In the genomic region with DNA sequence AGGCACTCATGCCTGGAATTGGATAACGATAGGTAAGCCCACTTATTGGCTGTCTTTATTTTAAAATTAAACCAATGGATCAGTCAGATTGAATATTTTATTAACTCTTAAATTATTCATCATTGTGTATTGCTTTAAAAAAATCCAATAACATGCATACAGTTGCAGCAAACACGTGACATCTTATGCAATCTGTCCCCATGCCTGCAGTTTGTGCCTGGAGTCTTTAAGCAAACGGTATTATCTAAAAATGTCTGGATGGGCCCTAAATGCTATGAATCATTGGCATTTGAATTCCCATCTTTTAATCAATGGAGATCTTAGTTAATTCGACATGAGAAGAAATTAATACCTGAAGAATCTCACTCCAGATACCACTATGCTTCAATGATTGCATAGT, we compare ENCODE assay signal across 10 mouse cellular contexts. TPM values are rescaled to one million over a fixed set of nuclear protein-coding genes. Genes with fewer than 3 reads are reported as not detected.
DNase-seq lines count a peak whose midpoint lies in the region; ATAC-seq and TF ChIP-seq lines count a peak whose summit lies in the region.
"Had no signal": no experiment of that assay in that cellular context is flagged by ENCODE, and none has a peak within 500 bp of the region (broad histone marks: within the 10 kb centered on the region; RNA-seq: fewer than 3 reads in every experiment).

No protein-coding gene starts in this region.

- no peak for TF ChIP-seq POLR2A in cerebellum, adult 2 months (IDR thresholded peaks at IDR 0.05; ENCODE audit: borderline replicate concordance, insufficient read depth, low read length)

- no peaks in the 10 kb centered on the region for H3K27me3 ChIP-seq in embryonic facial prominence, embryonic 13.5 days
- H3K27me3 ChIP-seq in hindbrain, embryonic 12.5 days = no peaks in the 10 kb centered on the region
- no peaks in the 10 kb centered on the region for H3K27me3 ChIP-seq in midbrain, postnatal 0 days (ENCODE audit: insufficient read depth, low read length)
- no peaks in the 10 kb centered on the region; the same call in 1 of the 2 replicates for H3K27me3 ChIP-seq in cerebellum, adult 2 months (ENCODE audit: control insufficient read depth, insufficient read depth, low read length)

- DNase-seq in layer of hippocampus, adult 2 months (ENCODE audit: low spot score in 2 of 2) = no peak
- no peak for DNase-seq in layer of hippocampus, postnatal 25 days (ENCODE audit: extremely low spot score in 1 of 2, low spot score in 1 of 2)
- DNase-seq in midbrain, postnatal 0 days (ENCODE audit: low spot score) = peak; percentile 55
- DNase-seq in natural killer cell, adult 2 months (ENCODE audit: low spot score in 2 of 2) = no peak
- no peak for DNase-seq in cerebellum, adult 2 months
- no peak for DNase-seq in kidney, adult 9 months

- no peaks in the 10 kb centered on the region for H3K9me3 ChIP-seq in embryonic facial prominence, embryonic 13.5 days
- H3K9me3 ChIP-seq in hindbrain, embryonic 12.5 days (replicated peaks) = no peaks in the 10 kb centered on the region
- no peaks in the 10 kb centered on the region for H3K9me3 ChIP-seq in midbrain, postnatal 0 days (ENCODE audit: low read length)
- H3K9me3 ChIP-seq: liver, embryonic 15.5 days had no signal

- peak overlapping the region; percentile 95 for H3K27ac ChIP-seq in layer of hippocampus, adult 2 months
- no peak overlapping the region for H3K27ac ChIP-seq in embryonic facial prominence, embryonic 13.5 days
- no peak overlapping the region for H3K27ac ChIP-seq in hindbrain, embryonic 12.5 days
- H3K27ac ChIP-seq in midbrain, postnatal 0 days (ENCODE audit: low read depth, low read length) = no peak overlapping the region
- H3K27ac ChIP-seq in cerebellum, adult 2 months (ENCODE audit: insufficient read depth, low read length) = no peak overlapping the region
- H3K27ac ChIP-seq: liver, embryonic 15.5 days had no signal

- no peaks in the 10 kb centered on the region for H3K36me3 ChIP-seq in embryonic facial prominence, embryonic 13.5 days
- no peaks in the 10 kb centered on the region for H3K36me3 ChIP-seq in hindbrain, embryonic 12.5 days
- no peaks in the 10 kb centered on the region for H3K36me3 ChIP-seq in midbrain, postnatal 0 days (ENCODE audit: insufficient read depth, low read length)
- H3K36me3 ChIP-seq: liver, embryonic 15.5 days had no signal

- H3K4me2 ChIP-seq in embryonic facial prominence, embryonic 13.5 days = peak overlapping the region; percentile 90
- H3K4me2 ChIP-seq in hindbrain, embryonic 12.5 days (replicated peaks) = peak overlapping the region; percentile 78
- H3K4me2 ChIP-seq in midbrain, postnatal 0 days (ENCODE audit: low read depth, low read length, poor library complexity, severe bottlenecking) = peak overlapping the region; percentile 89

- H3K9ac ChIP-seq in embryonic facial prominence, embryonic 13.5 days = no peak overlapping the region
- no peak overlapping the region for H3K9ac ChIP-seq in hindbrain, embryonic 12.5 days
- no peak overlapping the region; the same call in 1 of the 2 replicates for H3K9ac ChIP-seq in midbrain, postnatal 0 days (replicated peaks; ENCODE audit: low read length, poor library complexity, severe bottlenecking)
- H3K9ac ChIP-seq: liver, embryonic 15.5 days had no signal

- TF ChIP-seq CTCF in layer of hippocampus, adult 2 months (conservative IDR thresholded peaks at IDR 0.05) = no peak
- TF ChIP-seq CTCF in midbrain, postnatal 0 days (IDR thresholded peaks at IDR 0.05) = no peak
- no peak for TF ChIP-seq CTCF in cerebellum, adult 2 months (IDR thresholded peaks at IDR 0.05; ENCODE audit: borderline replicate concordance, insufficient read depth, low read depth, low read length)

- WGBS in embryonic facial prominence, embryonic 13.5 days = 22% methylated on average over 4 of the region's 4 CpGs
- WGBS in hindbrain, embryonic 12.5 days = 19% methylated on average over 4 of the region's 4 CpGs
- WGBS in midbrain, postnatal 0 days = 10% methylated on average over 4 of the region's 4 CpGs
- 14% methylated on average over 4 of the region's 4 CpGs for WGBS in cerebellum, adult 2 months

- no peak for ATAC-seq in embryonic facial prominence, embryonic 13.5 days (ENCODE audit: insufficient number of reproducible peaks, insufficient read depth, low FRiP score, low TSS enrichment, low read depth)
- ATAC-seq in hindbrain, embryonic 12.5 days (ENCODE audit: low FRiP score) = no peak
- no peak for ATAC-seq in midbrain, postnatal 0 days (ENCODE audit: low FRiP score)

- peaks cover 8% of the 10 kb centered on the region for H3K4me1 ChIP-seq in embryonic facial prominence, embryonic 13.5 days
- peaks cover 16% of the 10 kb centered on the region for H3K4me1 ChIP-seq in hindbrain, embryonic 12.5 days
- H3K4me1 ChIP-seq in midbrain, postnatal 0 days (ENCODE audit: insufficient read depth, low read length) = 0 out of 2 replicates have a peak, but pooled peaks cover 3% of the 10 kb centered on the region
- no peaks in the 10 kb centered on the region for H3K4me1 ChIP-seq in cerebellum, adult 2 months (ENCODE audit: control insufficient read depth, insufficient read depth, low read length)
- H3K4me1 ChIP-seq: liver, embryonic 15.5 days had no signal

- H3K4me3 ChIP-seq in layer of hippocampus, adult 2 months = peak overlapping the region; percentile 72
- H3K4me3 ChIP-seq in embryonic facial prominence, embryonic 13.5 days = peak overlapping the region; percentile 69; the same call in 1 of the 2 replicates
- H3K4me3 ChIP-seq in hindbrain, embryonic 12.5 days = peak overlapping the region; percentile 75; the same call in 1 of the 2 replicates
- H3K4me3 ChIP-seq in midbrain, postnatal 0 days (ENCODE audit: low read depth, low read length) = peak overlapping the region; percentile 86
- no peak overlapping the region for H3K4me3 ChIP-seq in cerebellum, adult 2 months (replicated peaks; ENCODE audit: insufficient read depth, low read depth, low read length)
- H3K4me3 ChIP-seq: erythroblast, embryonic 14.5 days had no signal

RNA-seq across cellular contexts. Expression of a gene that starts 3.2 kb away (rescaled TPM):
- 10 to 100 TPM; 67.3 to 73.8 TPM for total RNA-seq in layer of hippocampus, adult 2 months (2021)
- 10 to 100 TPM; 59.8 to 64.3 TPM for total RNA-seq in layer of hippocampus, postnatal 25 days (2021)
- polyA plus RNA-seq in embryonic facial prominence, embryonic 13.5 days (2015; fragmentation: Nextera tagmentation; extraction: Ambion mirVana) = 20.1 and 24.6 TPM in 2 replicates
- 48.4 and 55.5 TPM in 2 replicates for polyA plus RNA-seq in hindbrain, embryonic 12.5 days (2016; fragmentation: Nextera tagmentation; extraction: Ambion mirVana)
- total RNA-seq in midbrain, postnatal 0 days (2014; rRNA removed) = 85.9 and 99.1 TPM in 2 replicates
- 48.3 and 49.1 TPM in 2 replicates for polyA plus RNA-seq in midbrain, postnatal 0 days (2015; fragmentation: Nextera tagmentation; extraction: Ambion mirVana)
- 45.3 and 51.4 TPM in 2 replicates for polyA plus RNA-seq in cerebellum, adult 2 months (2012; rRNA removed)
- polyA plus RNA-seq: erythroblast, embryonic 14.5 days had no signal
